Mouse (Mus musculus): ENCODE data around the gene Adgrf1. TPM values are rescaled to one million over a fixed set of nuclear protein-coding genes. Genes with fewer than 3 reads are reported as not detected.

Adgrf1 gene
- polyA plus RNA-seq, 1 experiment, result not detected

DNA sequence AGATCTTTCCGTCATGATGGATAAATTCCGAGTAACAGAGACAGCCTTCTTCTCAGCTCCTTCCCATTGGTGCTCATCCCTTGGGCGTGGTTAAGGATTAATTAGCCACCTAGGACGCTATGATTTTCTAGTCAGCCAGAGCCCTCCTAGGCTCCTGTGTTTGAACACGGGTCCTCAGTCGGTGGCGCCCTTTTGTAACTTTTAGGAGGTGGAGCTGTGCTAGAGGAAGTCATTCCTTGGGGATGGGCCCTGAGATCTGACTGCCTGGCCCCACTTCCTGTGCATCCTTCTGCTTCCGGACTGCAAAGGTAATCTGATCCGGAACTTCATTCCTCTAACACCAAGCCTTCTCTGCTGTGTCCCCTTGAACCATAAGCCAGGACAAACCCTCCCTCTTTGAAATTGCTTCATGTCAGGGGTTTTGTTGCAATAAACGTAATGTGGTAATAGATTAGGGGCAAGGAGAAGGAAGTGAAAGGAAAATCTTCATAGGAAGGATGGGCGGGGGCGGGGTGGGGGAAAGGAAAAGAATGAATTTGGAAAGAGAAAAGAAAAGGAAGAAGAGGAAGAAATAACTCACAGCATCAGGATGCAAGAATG, 13.5 kb upstream of the Adgrf1 start:
- TF ChIP-seq GATA1 (IDR thresholded peaks at IDR 0.05; ENCODE audit: low read length), result no peak

DNA sequence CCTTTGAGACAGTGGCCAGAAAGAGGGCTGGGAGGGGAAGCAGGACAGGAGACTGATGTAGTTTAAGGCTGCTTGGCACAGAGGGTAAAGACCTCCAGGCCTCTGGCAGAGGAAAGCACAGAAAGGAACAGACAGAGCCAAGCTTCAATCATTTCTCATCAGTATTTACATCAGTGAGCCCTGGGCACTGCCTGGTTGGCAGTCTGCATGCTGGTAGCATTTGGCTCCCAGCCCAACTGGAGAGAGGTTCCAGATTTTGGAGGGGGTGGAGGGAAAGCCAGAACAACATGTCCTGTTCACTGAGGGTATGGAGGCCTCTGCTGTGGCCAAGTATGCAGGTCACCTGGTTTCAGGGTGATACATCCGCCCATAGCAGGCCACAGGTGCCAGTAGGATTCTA, 12.4 kb upstream of the Adgrf1 start:
- TF ChIP-seq GATA1 (IDR thresholded peaks at IDR 0.05; ENCODE audit: low read length), result no peak

DNA sequence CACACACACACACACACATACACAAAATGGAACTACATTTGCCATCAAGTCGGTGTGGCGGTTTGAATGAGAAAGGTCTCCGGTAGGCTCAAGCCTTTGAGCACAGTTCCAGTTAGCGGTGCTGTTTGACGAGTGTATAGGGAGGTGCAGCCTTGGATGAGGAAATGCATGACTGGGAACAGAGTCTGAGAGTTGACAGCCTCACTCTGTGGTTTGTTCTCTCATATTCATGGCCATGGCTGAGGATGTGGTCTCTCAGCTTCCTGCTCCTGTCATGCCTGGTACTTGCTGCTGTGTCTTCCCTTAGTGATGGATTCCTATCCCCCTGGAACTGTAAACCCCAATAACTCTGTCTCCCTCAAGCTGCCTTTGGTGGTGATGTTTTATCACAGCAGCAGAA, 8.2 kb upstream of the Adgrf1 start:
- no peak for TF ChIP-seq GATA1 (IDR thresholded peaks at IDR 0.05; ENCODE audit: low read length)

DNA sequence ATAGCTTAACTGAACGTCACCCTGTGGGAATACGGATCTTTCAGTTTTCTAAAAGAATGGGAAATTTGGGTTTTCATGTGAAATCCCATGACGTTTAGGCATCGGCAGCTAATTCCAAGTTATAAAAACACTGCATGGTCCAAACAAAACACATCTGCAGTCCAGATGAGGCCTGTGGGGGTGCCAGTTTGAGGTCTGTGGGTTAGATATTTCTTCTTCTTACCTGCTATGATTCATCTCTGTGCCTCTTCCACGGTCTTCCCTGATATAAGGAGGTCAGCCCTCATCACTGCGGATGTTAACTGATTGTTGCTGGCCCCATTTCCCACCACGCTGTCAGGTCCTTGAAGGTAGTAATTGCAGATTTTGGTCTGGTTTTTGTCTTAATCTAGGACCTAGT, 5.4 kb upstream of the Adgrf1 start:
- TF ChIP-seq GATA1 (IDR thresholded peaks at IDR 0.05; ENCODE audit: low read length), result no peak

DNA sequence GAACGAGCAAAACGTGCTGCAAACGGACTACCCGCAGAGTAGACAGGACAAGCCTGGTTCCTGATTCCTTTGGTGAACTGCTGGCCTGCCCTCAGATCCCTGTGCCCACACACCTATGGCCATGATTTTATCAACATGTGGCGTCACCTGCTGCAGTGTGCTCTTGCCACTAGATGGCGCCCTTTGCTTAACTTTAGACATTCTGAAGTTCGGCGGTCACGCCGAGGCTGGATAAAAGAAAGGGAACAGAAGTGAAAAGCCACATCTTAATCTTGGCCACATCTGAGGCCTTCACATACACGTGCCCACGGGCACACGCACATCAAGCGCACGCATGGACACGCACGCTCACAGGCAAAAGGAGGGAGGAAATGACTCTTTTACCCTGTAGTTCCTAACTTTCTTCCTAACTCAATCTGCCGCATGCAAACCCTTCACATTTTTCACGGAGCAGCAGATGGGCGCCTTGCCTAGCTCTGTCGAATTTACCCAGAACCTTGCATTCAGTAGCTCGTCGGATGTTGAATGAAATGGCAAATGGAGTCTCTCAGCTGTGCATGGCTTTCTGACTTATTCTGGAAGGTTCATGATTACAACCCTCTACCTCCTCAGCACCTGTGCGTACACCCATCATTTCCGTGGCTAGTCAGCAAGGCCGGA, 4.8 kb upstream of the Adgrf1 start:
- TF ChIP-seq GATA1 (IDR thresholded peaks at IDR 0.05; ENCODE audit: low read length), result no peak

DNA sequence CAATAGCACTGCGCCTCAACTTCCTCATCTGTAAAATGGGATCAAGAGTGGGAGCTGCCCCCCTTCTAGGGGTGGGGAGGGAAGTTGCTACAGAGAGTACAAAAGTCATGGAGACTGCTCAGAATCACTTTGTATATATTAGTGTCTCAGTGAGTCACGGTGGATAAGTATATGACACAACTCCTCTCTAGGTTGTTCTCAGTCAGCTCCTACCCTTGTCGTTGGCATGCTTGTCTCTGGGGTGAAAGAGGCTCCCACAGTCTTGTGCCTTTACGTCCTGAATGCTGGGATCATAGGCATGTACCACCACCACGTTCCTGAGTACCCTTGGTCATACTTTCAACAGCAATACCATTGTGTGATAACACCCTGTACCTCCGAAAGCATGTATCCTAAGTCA, 4.2 kb upstream of the Adgrf1 start:
- no peak for TF ChIP-seq GATA1 (IDR thresholded peaks at IDR 0.05; ENCODE audit: low read length)

DNA sequence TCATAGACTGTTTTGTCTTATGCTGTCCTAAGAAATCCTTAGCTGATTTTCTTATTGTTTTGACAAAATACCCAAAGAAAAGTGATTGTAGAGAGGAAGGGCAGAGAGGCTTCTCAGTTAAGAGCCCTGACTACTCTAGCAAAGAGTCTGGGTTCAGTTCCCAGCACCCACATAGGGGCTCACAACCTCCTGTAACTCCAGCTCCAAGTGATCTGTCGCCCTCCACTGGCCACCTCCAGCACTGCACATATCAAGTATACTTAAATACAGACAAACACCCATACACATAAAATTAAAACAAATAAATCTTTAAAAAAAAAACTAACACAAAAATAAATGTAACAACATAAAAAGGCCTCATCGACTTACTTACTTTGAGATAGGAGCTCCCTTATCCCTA, 3.5 kb upstream of the Adgrf1 start:
- no peak for TF ChIP-seq GATA1 (IDR thresholded peaks at IDR 0.05; ENCODE audit: low read length)

DNA sequence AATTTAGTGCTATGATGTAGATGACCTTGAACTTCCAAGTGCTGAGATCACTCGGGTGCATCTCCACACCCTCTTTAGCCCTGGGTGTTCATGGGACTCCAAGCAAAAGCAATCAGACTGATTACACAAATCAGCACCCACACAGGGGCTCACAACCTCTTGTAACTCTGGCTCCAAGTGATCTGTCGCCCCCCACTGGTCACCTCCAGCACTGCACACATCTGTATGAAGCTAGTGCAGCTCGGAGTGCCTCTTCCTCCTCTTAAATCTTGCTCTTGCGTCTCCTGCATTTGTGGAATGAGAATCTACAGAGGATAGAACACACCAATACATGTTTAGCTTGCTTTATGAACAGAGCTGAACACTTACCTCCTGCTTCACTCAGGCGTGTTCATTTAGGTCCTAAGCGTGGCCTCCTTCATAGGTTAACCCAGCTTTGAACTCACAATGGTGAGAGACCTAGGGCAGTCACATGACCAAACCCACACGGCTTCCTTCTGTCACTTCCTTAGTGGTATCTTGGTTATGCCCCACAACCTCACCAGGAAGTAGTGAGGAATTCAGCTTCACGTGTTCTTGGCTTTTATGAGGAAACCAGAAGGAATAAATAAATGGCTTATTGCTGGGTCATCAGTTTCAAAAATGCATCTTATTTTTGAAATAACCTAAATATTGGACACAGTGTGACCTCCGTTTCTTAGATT, 2.9 kb upstream of the Adgrf1 start:
- TF ChIP-seq GATA1 (IDR thresholded peaks at IDR 0.05; ENCODE audit: low read length), result no peak

DNA sequence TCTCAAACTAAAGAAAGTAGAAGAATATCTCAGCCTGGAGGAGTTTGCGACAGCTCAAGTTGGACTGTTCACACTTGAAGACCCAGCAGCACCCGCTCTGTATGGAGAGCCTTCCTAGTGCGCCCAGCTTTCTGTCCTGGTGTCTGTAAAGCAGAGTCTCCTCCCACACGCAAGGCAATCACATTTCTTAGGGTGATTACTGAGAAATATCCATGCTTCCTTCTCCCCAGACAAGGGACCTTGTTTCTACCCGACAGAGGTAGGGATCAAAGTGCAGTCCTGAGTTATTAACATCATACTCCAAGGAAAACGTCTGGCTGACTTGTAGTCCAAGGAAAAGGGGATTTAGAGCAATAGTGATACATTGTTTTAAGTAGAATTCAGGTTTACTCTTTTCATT, 6.1 kb downstream of the Adgrf1 start:
- no peak for TF ChIP-seq GATA1 (IDR thresholded peaks at IDR 0.05; ENCODE audit: low read length)

DNA sequence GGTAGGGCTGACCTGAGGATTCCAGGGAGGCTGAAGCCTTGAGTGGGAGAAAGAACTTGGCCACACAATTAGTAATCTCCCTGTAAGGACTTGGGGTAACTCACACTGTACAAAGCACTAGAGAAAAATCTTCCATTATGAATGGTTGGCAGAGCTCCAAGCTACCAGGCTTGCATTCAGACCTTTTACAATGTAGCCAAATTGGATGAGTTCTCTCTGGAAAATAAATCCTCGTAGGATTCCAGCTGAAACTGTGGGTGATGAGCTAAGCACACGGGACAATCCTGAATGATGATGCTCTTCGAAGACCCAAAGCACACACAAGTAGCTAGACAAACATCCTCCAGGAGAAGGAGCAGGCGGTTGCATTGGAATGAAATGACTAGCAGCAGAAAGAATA, 7.1 kb downstream of the Adgrf1 start:
- no peak for TF ChIP-seq GATA1 (IDR thresholded peaks at IDR 0.05; ENCODE audit: low read length)

DNA sequence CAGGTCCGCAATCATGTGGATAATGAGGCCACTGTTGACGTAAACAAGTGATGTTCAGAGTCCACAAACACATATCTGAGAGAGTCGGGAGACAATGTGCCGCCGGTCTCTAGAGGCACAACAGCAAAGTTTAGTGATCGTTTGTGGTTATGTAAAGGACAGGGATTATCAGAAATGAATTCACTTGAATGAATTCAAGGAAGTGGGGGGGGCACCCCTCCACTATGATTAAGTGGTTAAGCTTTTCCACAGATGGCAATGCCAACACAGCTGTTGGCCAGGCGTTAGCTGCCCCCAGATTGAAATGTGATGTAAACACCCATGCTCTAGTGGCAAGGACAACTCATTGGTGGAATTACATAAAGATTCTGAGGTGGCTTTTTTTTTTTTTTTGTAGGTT, 9.5 kb downstream of the Adgrf1 start:
- no peak for TF ChIP-seq GATA1 (IDR thresholded peaks at IDR 0.05; ENCODE audit: low read length)

DNA sequence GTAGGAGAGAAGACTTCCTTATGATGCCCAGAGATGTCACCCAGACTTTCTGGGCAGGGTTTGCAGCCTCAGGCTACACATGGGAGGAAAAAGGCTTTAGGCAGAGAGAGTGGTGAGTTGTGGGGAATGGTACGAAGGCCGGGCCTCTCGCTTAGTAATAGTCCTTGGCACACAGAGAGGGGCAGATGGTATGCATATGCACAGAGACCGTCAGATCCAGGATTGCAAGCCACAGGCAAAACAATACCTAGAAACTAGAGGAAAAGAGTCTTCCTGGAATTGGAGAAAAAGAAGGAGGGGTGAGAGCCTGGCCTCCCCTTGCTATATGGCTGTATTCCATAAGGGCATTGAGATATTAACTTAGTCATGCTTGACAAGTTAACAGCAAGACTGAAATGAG, 12.2 kb downstream of the Adgrf1 start:
- no peak for TF ChIP-seq GATA1 (IDR thresholded peaks at IDR 0.05; ENCODE audit: low read length)

DNA sequence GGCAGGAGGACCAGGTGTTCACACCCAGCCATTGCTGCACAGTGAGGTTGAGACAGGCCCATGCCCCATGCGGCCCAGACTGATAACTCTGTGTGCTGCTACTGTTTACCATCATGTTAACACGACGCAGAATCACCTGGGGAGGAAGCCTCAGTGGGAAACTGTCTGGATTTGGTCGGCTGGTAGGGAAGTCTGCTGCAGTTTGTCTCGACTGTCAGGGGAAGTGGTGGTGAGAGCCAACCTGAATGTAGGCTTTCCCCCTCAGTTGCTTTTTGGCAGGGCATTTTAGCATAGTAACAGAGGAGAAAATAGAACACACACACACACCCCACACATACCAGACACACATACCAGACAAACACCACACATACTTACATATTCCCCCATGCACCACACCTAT, 12.7 kb downstream of the Adgrf1 start:
- TF ChIP-seq GATA1 (IDR thresholded peaks at IDR 0.05; ENCODE audit: low read length), result no peak

DNA sequence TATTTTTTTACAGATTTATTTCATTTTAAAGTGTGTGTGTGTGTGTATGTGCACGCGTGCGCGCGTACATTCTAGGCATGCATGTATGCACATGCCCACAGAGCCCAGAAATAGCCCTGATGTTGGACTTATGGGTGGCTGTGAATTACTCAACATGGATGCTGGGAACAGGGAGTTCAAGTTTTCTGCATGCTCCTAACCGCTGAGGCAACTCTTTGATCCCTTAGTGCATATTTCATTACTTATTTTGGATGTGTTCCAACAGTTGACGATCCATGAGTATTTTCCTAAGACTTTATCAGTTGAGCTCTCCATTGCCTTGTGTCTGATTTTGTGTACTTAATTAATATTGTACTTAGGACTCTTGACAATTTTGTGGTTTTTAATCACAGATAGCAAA, 29.4 kb downstream of the Adgrf1 start:
- TF ChIP-seq GATA1 (IDR thresholded peaks at IDR 0.05; ENCODE audit: low read length), result no peak

DNA sequence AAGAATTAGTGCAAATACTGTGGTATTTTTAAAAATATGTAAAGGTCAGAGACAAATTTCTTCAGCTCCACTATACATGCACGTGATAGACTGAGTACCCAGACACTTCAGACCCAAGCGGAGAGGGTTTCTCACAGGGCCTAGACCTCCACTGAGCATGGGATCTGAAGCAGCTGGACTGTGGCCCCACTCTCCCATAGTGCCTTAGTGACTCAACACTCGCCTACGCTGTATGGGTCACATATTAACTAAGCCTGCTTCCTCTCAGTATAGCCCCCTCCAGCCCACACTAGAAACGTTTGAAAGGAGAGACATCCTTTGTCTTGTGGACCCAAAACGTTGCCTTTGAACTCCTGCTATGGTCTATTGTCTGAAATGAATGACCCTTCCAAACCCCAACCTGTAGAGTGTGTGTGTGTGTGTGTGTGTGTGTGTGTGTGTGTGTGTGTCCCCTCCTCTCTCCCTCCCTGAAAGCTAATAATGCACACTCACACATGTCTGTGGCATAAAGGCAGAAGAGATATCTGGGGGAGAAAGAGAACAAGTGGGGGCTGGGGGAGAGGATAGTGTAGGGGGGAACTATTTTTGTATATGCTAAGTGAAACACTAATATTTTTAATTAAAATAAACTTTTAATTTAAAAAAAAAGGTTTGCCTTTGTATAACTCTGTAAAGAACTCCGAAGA, 56.0 kb downstream of the Adgrf1 start:
- no peak for TF ChIP-seq GATA1 (IDR thresholded peaks at IDR 0.05; ENCODE audit: low read length)
